Mouse (Mus musculus) ES-Bruce4 (cell line): ENCODE results near the gene Ndufaf1. TPM values are rescaled to one million over a fixed set of nuclear protein-coding genes. Genes with fewer than 3 reads are reported as not detected.
"Not testable (repeated sequence)": the region's sequence is repeated elsewhere in the genome, so short reads cannot be mapped to it uniquely, and the experiment has no call there.

Experiments used
- H3K27ac ChIP-seq: 2 replicates; pipeline ENCODE4 v1.5.1; 2012; ENCODE audit warnings: low read length, inconsistent platforms; ENCODE audit not compliant: insufficient read depth
- H3K27me3 ChIP-seq: 2 replicates; pipeline ENCODE4 v1.6.1; 2012; ENCODE audit warnings: mild to moderate bottlenecking, low read length, inconsistent platforms; ENCODE audit not compliant: control insufficient read depth, poor library complexity, insufficient read depth, severe bottlenecking
- H3K36me3 ChIP-seq: 2 replicates; pipeline ENCODE4 v1.6.1; 2012; ENCODE audit warnings: inconsistent platforms, mild to moderate bottlenecking, low read length, moderate library complexity; ENCODE audit not compliant: control insufficient read depth, poor library complexity, insufficient read depth, severe bottlenecking
- H3K4me1 ChIP-seq: one replicate; pipeline ENCODE4 v1.8.1; 2011; ENCODE audit warnings: low read length; ENCODE audit not compliant: control insufficient read depth, insufficient read depth
- H3K4me3 ChIP-seq: 2 replicates; pipeline ENCODE4 v1.5.1; 2011; ENCODE audit warnings: low read depth, mild to moderate bottlenecking, low read length
- H3K9ac ChIP-seq: 2 replicates; pipeline ENCODE4 v1.6.1; 2012; ENCODE audit warnings: low read depth, mild to moderate bottlenecking, inconsistent platforms; ENCODE audit not compliant: poor library complexity, severe bottlenecking
- H3K9me3 ChIP-seq: replicated peaks from 2 replicates; pipeline ENCODE4 v1.6.1; 2012; ENCODE audit warnings: mild to moderate bottlenecking, low read length, inconsistent platforms; ENCODE audit not compliant: control insufficient read depth, poor library complexity, insufficient read depth, severe bottlenecking
- CTCF ChIP-seq: IDR thresholded peaks from one replicate; pipeline ENCODE4 v1.8.1; 2011; ENCODE audit warnings: low read depth, low read length
- EP300 ChIP-seq: IDR thresholded peaks from 2 replicates; pipeline ENCODE4 v1.6.1; 2011; ENCODE audit warnings: low read depth, low read length; ENCODE audit not compliant: insufficient read depth
- POLR2A ChIP-seq: IDR thresholded peaks from one replicate; pipeline ENCODE4 v1.8.1; 2011; ENCODE audit warnings: low read length; ENCODE audit not compliant: insufficient read depth
- polyA plus RNA-seq: library from polyadenylated mRNA; stranded (reverse); fragments of >200 nt; gene quantifications from 2 replicates; pipeline ENCODE4 v1.2.4, GENCODE M21; 2011; ENCODE audit warnings: low read depth; ENCODE audit not compliant: missing spikeins, insufficient read depth, insufficient read length

Gene Ndufaf1
- polyA plus RNA-seq, 1 experiment = 59.3 TPM

DNA sequence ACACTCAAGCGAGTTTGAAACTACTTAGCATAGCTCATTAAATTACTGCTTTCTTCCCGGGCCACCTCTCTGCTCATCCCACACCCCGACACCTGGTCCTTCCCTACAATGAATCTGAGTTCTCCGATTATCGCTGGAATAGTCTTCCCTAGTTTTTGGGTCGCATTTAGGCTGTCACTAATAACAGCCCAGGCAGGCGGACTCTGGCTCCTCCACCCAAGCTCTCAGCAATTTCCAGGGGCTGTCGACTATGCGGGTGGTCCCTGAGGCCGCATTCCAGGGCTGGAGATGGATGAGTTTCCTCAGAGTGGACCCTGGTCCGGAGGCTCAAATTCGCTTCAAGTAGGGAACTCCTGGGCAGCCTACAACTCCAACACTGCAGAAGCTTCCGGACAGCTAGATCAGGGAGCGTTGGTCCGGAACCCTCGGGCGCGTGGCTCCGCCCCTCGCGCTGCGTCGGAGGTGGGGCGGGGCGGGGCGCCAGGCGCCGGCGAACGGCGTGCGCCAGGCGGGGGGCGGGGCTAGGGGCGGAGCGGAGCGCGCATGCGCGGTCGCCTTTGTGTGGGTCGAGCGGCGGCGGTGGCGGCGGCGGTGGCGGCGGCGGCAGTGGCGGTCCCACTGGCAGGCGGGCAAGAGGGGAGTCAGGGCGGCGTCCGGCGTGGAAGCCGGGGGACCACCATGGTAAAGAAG is 12.0 kb upstream of the Ndufaf1 start, which contains the start of gene Rtf1:
Gene Rtf1, plus strand, starts transcription at position 544 of the 690 bp plus-strand sequence.
- Histone ChIP-seq H3K27me3 (no peaks in the 10 kb centered on the region), H3K9ac (peak within 1 kb of the TSS; percentile 93), H3K4me1 (no peaks in the 10 kb centered on the region), H3K9me3 (no peaks in the 10 kb centered on the region), H3K27ac (peak within 1 kb of the TSS; percentile 64; the same call in 1 of the 2 replicates), H3K4me3 (peak within 1 kb of the TSS; percentile 97), H3K36me3 (0 out of 2 replicates have a peak, but pooled peaks cover 2% of the 10 kb centered on the region)
- TF ChIP-seq POLR2A (peak; percentile 86), CTCF (no peak), EP300 (no peak)

DNA sequence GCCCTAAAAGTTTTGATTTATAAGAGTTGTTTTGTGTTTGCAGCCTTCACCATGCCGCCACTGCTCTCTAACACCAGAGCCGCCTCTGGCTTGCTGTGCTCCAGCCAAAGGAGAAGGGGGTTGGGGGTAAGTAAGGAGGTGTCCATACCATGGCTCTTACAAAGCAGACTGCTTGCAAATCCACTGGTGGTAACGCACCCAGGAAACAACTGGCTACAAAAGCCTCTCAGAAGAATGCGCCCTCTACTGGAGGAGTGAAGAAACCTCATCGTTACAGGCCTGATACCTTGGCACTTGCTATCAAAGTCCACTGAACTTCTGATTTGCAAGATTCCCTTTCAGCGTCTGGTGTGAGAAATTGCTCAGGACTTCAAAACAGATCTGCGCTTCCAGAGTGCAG is 6.4 kb upstream of the Ndufaf1 start:
- H3K9ac ChIP-seq = no peak overlapping the region
- H3K4me3 ChIP-seq = no peak overlapping the region
- H3K27ac ChIP-seq = no peak overlapping the region
- H3K27me3 ChIP-seq = no peaks in the 10 kb centered on the region
- no peaks in the 10 kb centered on the region for H3K9me3 ChIP-seq
- peak; percentile 48 for TF ChIP-seq CTCF
- no peak for TF ChIP-seq EP300
- no peak for TF ChIP-seq POLR2A
- no peaks in the 10 kb centered on the region for H3K4me1 ChIP-seq
- no peaks in the 10 kb centered on the region for H3K36me3 ChIP-seq

DNA sequence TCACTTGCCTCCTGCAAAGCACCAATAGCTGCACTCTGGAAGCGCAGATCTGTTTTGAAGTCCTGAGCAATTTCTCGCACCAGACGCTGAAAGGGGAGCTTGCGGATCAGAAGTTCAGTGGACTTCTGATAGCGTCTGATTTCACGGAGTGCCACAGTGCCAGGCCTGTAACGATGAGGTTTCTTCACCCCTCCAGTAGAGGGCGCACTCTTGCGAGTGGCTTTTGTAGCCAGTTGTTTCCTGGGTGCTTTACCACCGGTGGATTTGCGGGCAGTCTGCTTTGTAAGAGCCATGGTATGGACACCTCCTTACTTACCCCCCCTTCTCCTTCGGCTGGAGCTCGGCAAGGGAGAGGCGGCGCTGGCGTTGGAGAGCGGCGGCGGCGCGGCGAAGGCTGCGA is 3.1 kb upstream of the Ndufaf1 start:
- H3K9me3 ChIP-seq, H3K4me1 ChIP-seq: not testable (repeated sequence)
- peak; percentile 19 for TF ChIP-seq CTCF

DNA sequence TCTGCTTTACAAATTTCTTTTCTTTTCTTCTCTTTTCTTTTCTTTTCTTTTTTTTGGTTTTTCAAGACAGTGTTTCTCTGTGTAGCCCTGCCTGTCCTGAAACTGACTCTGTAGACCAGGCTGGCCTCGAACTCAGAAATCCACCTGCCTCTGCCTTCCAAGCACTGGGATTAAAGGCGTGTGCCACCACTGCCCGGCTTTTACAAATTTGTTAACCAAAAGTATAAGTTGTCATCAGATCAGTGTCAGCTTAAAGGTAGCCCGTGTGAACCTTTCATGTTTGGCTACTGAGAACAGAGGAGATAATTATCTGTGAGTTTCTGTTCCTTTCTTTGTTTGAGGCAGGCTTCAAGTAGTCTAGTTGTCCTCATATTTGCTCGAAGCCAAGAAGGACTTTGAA is 18.4 kb downstream of the Ndufaf1 start:
- no peaks in the 10 kb centered on the region for H3K4me1 ChIP-seq
- H3K27ac ChIP-seq = no peak overlapping the region
- no peak overlapping the region for H3K4me3 ChIP-seq
- H3K9me3 ChIP-seq = no peaks in the 10 kb centered on the region
- H3K36me3 ChIP-seq = peaks cover 74% of the 10 kb centered on the region
- no peaks in the 10 kb centered on the region for H3K27me3 ChIP-seq
- TF ChIP-seq EP300 (no peak), POLR2A (no peak), CTCF (no peak)
- H3K9ac ChIP-seq = no peak overlapping the region

More for the DNA sequence above, 3.1 kb upstream of the Ndufaf1 start:
- not testable (repeated sequence) for H3K27me3 ChIP-seq, H3K36me3 ChIP-seq, H3K9ac ChIP-seq, H3K27ac ChIP-seq, H3K4me3 ChIP-seq

DNA sequence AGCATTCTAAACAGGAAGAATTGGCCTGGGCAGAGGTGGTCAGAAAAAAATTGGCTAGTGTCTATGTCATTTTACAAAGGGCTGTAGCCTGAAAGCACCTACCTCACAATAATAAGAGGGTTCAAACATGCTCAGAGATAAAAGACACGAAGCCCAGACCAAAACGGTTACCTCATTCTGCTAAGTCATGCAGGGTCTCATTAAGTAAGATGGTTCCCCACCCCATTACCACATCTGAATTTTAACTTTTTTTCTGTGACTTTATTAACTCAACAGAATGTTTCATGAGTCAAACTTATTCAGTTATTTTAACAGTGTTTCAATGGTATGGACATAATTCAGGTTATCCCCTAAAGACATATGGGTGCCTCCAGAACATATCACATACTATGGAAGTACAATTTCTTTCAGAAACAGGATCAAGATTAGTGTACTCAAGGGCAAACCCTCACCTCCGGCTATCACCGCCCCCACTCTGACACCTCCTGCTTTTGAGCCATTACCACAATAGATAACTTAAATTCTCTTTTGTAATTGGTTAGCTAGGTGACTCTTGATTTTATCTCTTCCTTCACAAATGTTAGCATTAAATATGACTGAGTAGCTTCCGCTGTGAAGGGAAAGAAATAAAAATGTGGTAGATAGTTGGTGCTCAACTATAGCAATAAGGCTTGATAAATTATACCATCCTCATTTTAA is 21.3 kb downstream of the Ndufaf1 start:
- Histone ChIP-seq H3K9ac (no peak overlapping the region), H3K27me3 (no peaks in the 10 kb centered on the region), H3K36me3 (peaks cover 74% of the 10 kb centered on the region), H3K4me1 (no peaks in the 10 kb centered on the region), H3K27ac (no peak overlapping the region), H3K4me3 (no peak overlapping the region), H3K9me3 (no peaks in the 10 kb centered on the region)
- TF ChIP-seq POLR2A (no peak), EP300 (no peak), CTCF (no peak)

DNA sequence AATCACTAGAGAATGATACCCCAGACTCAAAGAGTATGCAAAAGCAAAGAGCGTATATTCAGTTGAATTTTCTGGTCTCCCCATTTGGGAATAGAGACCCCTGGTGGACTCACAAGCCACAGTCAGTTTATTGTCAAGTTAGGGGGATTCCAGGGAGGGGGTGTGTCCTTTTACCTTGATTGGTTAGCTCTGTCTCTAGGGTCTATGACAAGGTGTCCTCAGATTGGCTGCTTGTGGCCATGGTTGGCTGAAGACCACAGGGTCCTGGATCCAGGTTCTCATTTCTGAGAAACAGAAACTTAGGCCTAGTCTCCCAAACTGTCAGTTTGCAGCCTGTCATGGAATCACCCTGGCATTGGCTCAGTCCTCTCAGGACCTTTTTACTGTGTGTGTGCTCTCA is 25.8 kb downstream of the Ndufaf1 start:
- Histone ChIP-seq H3K36me3 (peaks cover 62% of the 10 kb centered on the region), H3K9me3 (no peaks in the 10 kb centered on the region), H3K4me1 (no peaks in the 10 kb centered on the region), H3K4me3 (no peak overlapping the region), H3K27ac (no peak overlapping the region), H3K9ac (no peak overlapping the region), H3K27me3 (no peaks in the 10 kb centered on the region)
- TF ChIP-seq CTCF (no peak), EP300 (no peak), POLR2A (no peak)
